Mouse (Mus musculus) liver, adult 2 months (tissue): ENCODE measurements around the gene Tmem215. TPM values are rescaled to one million over a fixed set of nuclear protein-coding genes. Genes with fewer than 3 reads are reported as not detected.

Experiments used
- DNase-seq: peaks from one replicate; pipeline ENCODE4 v3.0.0-alpha.2; 2011; ENCODE audit warnings: low read depth, low spot score; ENCODE audit errors: extremely low read depth
- H3K27ac ChIP-seq: fragments of 200-500 bp; replicated peaks from 2 replicates; pipeline ENCODE4 v1.5.1; 2012; ENCODE audit warnings: low read depth, mild to moderate bottlenecking, control low read depth, inconsistent platforms, low read length; ENCODE audit not compliant: insufficient read depth
- H3K27me3 ChIP-seq: fragments of 200-500 bp; 2 replicates; pipeline ENCODE4 v1.6.1; 2012; ENCODE audit warnings: mild to moderate bottlenecking, moderate library complexity, low read length, inconsistent platforms; ENCODE audit not compliant: control insufficient read depth, insufficient read depth
- H3K36me3 ChIP-seq: fragments of 200-500 bp; 2 replicates; pipeline ENCODE4 v1.6.1; 2012; ENCODE audit warnings: low read length, inconsistent platforms; ENCODE audit not compliant: control insufficient read depth, insufficient read depth
- H3K4me1 ChIP-seq: fragments of 200-500 bp; 2 replicates; pipeline ENCODE4 v1.6.1; 2011; ENCODE audit warnings: low read length; ENCODE audit not compliant: control insufficient read depth, insufficient read depth
- H3K4me3 ChIP-seq: fragments of 200-500 bp; 2 replicates; pipeline ENCODE4 v1.5.1; 2011; ENCODE audit warnings: low read depth, mild to moderate bottlenecking, control low read depth, low read length, moderate library complexity; ENCODE audit not compliant: insufficient read depth
- H3K79me2 ChIP-seq: fragments of 200-500 bp; 2 replicates; pipeline ENCODE4 v1.6.1; 2012; ENCODE audit warnings: inconsistent platforms, mild to moderate bottlenecking, low read length, moderate library complexity; ENCODE audit not compliant: control insufficient read depth, insufficient read depth
- H3K9ac ChIP-seq: fragments of 200-500 bp; 2 replicates; pipeline ENCODE4 v1.6.1; 2012; ENCODE audit warnings: low read depth, mild to moderate bottlenecking, control low read depth, inconsistent platforms, low read length
- CTCF ChIP-seq: fragments of 200-500 bp; IDR thresholded peaks from 2 replicates; pipeline ENCODE4 v1.5.1; 2011; ENCODE audit warnings: low read depth, low read length, control low read depth
- POLR2A ChIP-seq: fragments of 200-500 bp; IDR thresholded peaks from 2 replicates; pipeline ENCODE4 v1.6.1; 2011; ENCODE audit warnings: low read length, control low read depth; ENCODE audit not compliant: insufficient read depth; ENCODE audit errors: extremely low read depth
- WGBS: fragments of 180-500 bp; shearing (Covaris S2); methylation state at CpG from one replicate; pipeline ENCODE4 v1.1.7; 2018; 5-methylcytosine and 5-hydroxymethylcytosine counted together
- polyA plus RNA-seq: library from polyadenylated mRNA; depleted of rRNA; stranded (reverse); fragments of >200 nt; gene quantifications from 2 replicates; pipeline ENCODE4 v1.2.3, GENCODE M21; 2012; rRNA removed
- total RNA-seq: library from RNA; depleted of rRNA; stranded (reverse); fragments of >200 nt; gene quantifications from 2 replicates; pipeline ENCODE4 v1.2.3, GENCODE M21; 2014; rRNA removed

Tmem215 gene
- total and polyA plus RNA-seq, 2 experiments, result under 0.01 TPM; not detected in 1

GRCm38 (mm10) chr4:40499812-40500591 lies 28.0 kb downstream of the Tmem215 start:
- WGBS, result 87% methylated on average over 11 of the region's 11 CpGs
- no peaks in the 10 kb centered on the region for H3K4me1 ChIP-seq
- H3K27ac ChIP-seq, result no peak overlapping the region
- H3K9ac ChIP-seq, result no peak overlapping the region
- no peak for DNase-seq
- H3K27me3 ChIP-seq, result no peaks in the 10 kb centered on the region
- no peak overlapping the region for H3K4me3 ChIP-seq
- no peaks in the 10 kb centered on the region for H3K79me2 ChIP-seq
- TF ChIP-seq CTCF (no peak), POLR2A (no peak)
- H3K36me3 ChIP-seq, result no peaks in the 10 kb centered on the region

GRCm38 (mm10) chr4:40502459-40502858 lies 30.5 kb downstream of the Tmem215 start:
- Histone ChIP-seq H3K79me2 (no peaks in the 10 kb centered on the region), H3K4me3 (no peak overlapping the region), H3K36me3 (no peaks in the 10 kb centered on the region), H3K27ac (no peak overlapping the region), H3K4me1 (no peaks in the 10 kb centered on the region), H3K9ac (no peak overlapping the region), H3K27me3 (no peaks in the 10 kb centered on the region)
- no peak for TF ChIP-seq CTCF
- TF ChIP-seq POLR2A, result no peak
- 76% methylated on average over 3 of the region's 3 CpGs for WGBS
- DNase-seq, result no peak

- no peak overlapping the region for H3K9ac ChIP-seq
Observed at GRCm38 (mm10) chr4:40509534-40509933, 37.6 kb downstream of the Tmem215 start.

GRCm38 (mm10) chr4:40513235-40513634 lies 41.3 kb downstream of the Tmem215 start:
- H3K36me3 ChIP-seq, result no peaks in the 10 kb centered on the region
- no peak overlapping the region for H3K9ac ChIP-seq
- no peaks in the 10 kb centered on the region for H3K27me3 ChIP-seq
- no peak for TF ChIP-seq CTCF
- TF ChIP-seq POLR2A, result no peak
- no peak overlapping the region for H3K27ac ChIP-seq
- WGBS, result 88% methylated on average over 2 of the region's 2 CpGs
- H3K4me1 ChIP-seq, result no peaks in the 10 kb centered on the region
- no peak for DNase-seq
- no peaks in the 10 kb centered on the region for H3K79me2 ChIP-seq
- no peak overlapping the region for H3K4me3 ChIP-seq

More at GRCm38 (mm10) chr4:40509534-40509933, 37.6 kb downstream of the Tmem215 start:
- no peak for DNase-seq
- no peaks in the 10 kb centered on the region for H3K79me2 ChIP-seq
- no peaks in the 10 kb centered on the region for H3K4me1 ChIP-seq
- no peaks in the 10 kb centered on the region for H3K36me3 ChIP-seq
- H3K4me3 ChIP-seq, result no peak overlapping the region
- no peaks in the 10 kb centered on the region for H3K27me3 ChIP-seq
- WGBS, result 87% methylated on average over 16 of the region's 16 CpGs
- H3K27ac ChIP-seq, result no peak overlapping the region
- TF ChIP-seq POLR2A, result no peak
- TF ChIP-seq CTCF, result no peak

GRCm38 (mm10) chr4:40518545-40519324 lies 46.8 kb downstream of the Tmem215 start:
- Histone ChIP-seq H3K9ac (no peak overlapping the region), H3K4me3 (no peak overlapping the region), H3K4me1 (no peaks in the 10 kb centered on the region), H3K27me3 (no peaks in the 10 kb centered on the region), H3K79me2 (no peaks in the 10 kb centered on the region), H3K27ac (no peak overlapping the region), H3K36me3 (no peaks in the 10 kb centered on the region)
- DNase-seq, result no peak
- WGBS, result 95% methylated on average over 14 of the region's 14 CpGs
- no peak for TF ChIP-seq CTCF
- no peak for TF ChIP-seq POLR2A

Other genes with a start within 250 kb of the Tmem215 start
- 29.2 and 29.9 TPM in 2 replicates for gene Ddx58, start 232.4 kb upstream of the Tmem215 start, total RNA-seq
- 9.1 and 11.6 TPM in 2 replicates for gene Ddx58, start 232.4 kb upstream of the Tmem215 start, polyA plus RNA-seq
- 3.0 and 5.7 TPM in 2 replicates for gene Smim27, start 202.6 kb upstream of the Tmem215 start, total RNA-seq
- gene Smim27, start 202.6 kb upstream of the Tmem215 start, polyA plus RNA-seq, result 28.9 and 29.7 TPM in 2 replicates
- 22.4 and 23.1 TPM in 2 replicates for gene Topors, start 202.3 kb upstream of the Tmem215 start, total RNA-seq
- gene Topors, start 202.3 kb upstream of the Tmem215 start, polyA plus RNA-seq, result 2.7 and 3.0 TPM in 2 replicates
- gene Ndufb6, start 192.8 kb upstream of the Tmem215 start, total RNA-seq, result 154 and 169 TPM in 2 replicates
- gene Ndufb6, start 192.8 kb upstream of the Tmem215 start, polyA plus RNA-seq, result 135 and 138 TPM in 2 replicates
- 6.2 and 7.2 TPM in 2 replicates for gene Aptx, start 231.0 kb downstream of the Tmem215 start, total RNA-seq
- gene Aptx, start 231.0 kb downstream of the Tmem215 start, polyA plus RNA-seq, result 3.4 and 4.8 TPM in 2 replicates
- 85.2 and 135 TPM in 2 replicates for gene Dnaja1, start 250.0 kb downstream of the Tmem215 start, total RNA-seq
- gene Dnaja1, start 250.0 kb downstream of the Tmem215 start, polyA plus RNA-seq, result 9.1 and 11.5 TPM in 2 replicates